Mouse (Mus musculus) thymus, postnatal 10 days (tissue): Measurements from ENCODE around the gene Eif2ak3.
"Not testable (repeated sequence)": the region's sequence is repeated elsewhere in the genome, so short reads cannot be mapped to it uniquely, and the experiment has no call there.

Experiments used
- DNase-seq, 2 experiments: peaks; one replicate each; pipeline ENCODE4 v3.0.0; 2021; ENCODE audit warnings: low spot score in 2 of 2

The Eif2ak3 gene

DNA sequence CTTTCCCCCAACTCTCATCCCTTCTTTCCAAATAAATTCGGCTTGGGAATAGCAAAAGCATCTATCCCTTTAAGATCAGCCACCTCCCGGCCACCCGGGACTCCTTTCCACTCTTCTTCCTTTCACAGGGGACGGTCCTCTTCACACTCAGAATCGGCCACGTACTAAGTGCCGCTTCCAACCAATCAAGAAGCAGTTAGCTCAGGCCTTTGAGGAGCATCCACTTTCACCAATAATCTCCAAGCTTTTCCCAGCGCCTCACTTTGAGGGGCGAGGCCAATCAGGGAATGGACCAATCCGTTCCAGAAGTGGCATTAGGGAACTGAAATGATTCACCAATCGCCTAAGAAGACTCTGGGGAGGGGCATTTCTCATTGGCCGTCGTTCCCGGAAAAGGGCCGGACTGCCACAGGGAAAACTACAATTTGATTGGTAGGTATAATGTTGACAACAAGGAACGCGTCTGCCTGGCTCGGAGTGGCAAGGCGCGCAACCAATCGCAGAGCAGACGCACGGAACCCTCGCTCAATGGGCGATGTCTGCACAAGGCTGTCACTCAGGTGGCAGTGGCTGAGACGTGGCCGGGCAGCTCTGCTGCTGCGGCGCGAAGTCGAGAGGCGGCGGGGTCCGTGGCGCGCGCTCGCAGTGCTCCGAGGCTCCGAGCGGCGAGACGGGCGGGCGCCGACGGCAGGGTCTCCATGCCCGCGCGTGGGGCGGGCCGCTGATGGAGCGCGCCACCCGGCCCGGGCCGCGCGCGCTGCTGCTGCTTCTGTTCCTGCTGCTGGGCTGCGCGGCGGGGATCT is at the start of gene Eif2ak3:
TSS of gene Eif2ak3 (plus strand) at position 514 of the 803 bp plus-strand sequence.
- DNase-seq, result peak; percentile 93 to 99

DNA sequence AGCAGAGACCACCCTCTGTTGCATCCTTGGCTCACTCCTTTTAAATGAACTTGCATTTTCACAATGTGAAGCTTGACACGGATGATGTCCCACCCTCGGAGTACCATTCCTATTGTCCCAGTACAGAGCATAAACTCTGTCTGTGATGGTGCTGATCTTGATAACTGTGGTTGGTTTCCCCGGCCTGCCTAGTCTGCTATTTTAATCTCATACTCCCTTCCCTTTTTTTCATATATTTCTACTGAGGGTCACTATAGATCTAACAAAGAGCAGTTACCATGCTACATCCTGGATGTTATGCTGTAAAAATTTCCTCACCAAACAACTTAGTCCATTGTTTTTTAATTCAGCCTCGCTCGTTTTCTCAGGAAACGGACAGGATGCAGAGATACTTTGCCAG is 47.4 kb upstream of the Eif2ak3 start:
- DNase-seq, result no peak

DNA sequence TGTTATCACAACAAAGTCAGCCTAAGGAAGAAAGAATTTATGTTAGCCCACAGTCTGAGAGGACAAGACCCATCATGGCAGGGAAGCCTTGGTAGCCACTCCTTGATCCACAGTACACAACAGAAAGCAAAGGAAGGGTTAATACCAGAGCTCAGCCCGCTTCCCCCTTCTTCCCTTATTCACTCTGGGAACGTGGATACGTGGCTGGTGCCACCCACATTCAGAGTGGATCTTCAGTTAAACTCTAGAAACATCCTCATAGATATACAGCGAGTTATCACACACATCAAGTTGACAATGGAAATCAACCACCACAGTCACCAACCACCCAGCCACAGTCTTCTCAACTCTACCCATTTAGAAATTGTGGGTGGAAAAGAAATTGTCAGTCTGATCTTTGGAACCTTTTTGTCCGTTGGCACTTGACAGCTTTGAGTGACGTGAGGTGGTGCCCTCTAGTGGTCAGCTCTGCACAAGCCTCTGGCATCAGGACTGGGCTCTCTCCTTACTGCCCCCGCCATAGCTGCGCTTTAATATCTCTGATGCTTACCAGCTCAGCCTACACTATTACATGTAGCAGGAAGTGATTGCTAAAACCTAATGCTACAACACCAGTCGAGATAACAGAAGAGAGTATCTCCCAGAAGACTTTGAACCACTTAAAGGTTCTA is 46.6 kb upstream of the Eif2ak3 start:
- DNase-seq, result peak; percentile 55 to 83

DNA sequence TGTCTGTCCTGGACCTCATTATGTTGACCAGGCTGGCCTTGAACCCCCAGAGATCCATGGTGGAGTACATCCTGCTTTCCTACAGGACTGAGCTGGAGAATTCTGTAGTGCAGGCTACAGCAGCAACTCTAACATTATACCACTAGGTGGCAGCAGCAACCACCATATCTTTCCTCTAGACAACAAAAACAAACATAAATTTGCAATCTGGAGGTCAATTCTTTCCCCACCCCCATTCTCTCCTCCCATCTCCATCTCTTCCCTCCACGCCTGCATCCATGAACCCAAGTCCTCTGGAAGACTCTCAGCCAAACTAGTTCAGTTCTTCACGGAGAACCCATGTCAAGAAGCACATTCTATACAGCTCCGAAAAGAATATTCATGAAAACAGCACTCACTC is 39.7 kb upstream of the Eif2ak3 start:
- peak in 1 of 2 experiments; percentile 37 for DNase-seq

DNA sequence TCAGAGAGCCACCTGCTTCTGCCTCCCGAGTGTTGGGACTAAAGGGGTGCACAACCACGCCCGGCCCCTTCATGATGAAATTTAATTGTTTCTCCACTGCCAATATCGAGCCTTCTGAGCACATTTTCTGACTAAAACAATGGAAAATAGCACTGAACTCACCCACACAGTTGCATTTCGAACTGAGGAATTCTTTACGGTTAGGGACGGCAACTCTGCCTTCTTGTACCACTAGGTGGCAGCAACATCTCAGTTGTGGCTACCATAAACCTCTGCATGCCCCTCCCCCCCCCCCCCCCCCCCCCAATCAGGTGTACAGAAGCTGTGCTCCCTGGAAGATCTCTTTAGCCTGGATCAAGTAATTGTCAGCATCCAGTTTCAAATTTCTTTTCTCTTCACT is 39.0 kb upstream of the Eif2ak3 start:
- DNase-seq, result peak; percentile 50 to 81

DNA sequence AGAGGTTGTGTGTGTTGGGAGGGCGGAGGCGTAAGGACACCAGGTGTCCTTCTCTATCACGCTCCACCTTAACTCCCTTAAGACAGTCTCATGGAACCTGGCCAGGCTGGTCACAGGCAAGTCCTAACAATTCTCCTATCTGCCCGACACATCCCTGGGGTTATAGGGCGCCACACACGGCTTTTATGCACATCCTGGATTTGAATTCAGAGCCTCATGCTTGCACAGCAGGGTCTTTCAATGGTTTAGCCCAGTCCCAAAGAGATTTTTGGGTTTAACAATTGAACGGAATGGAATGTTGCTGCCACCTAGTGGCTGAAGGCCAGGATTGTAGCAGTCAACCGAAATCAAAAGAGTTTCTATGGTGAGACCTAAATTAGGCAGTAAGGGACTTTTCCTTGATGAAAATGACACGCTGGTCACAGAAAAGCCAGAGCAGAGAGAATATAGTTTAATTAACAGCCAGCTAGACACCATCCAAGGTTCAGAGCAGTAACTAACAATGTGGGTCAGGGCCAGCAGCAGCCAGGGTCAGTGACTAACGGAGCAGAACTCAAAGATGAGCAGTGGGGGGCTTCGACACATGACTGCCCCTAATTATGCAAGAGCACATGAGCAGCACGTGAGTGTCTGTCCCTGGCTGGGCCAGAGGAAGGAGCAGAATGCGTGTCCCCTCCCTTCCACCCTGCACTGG is 38.3 kb upstream of the Eif2ak3 start:
- peak in 1 of 2 experiments; percentile 72 for DNase-seq

DNA sequence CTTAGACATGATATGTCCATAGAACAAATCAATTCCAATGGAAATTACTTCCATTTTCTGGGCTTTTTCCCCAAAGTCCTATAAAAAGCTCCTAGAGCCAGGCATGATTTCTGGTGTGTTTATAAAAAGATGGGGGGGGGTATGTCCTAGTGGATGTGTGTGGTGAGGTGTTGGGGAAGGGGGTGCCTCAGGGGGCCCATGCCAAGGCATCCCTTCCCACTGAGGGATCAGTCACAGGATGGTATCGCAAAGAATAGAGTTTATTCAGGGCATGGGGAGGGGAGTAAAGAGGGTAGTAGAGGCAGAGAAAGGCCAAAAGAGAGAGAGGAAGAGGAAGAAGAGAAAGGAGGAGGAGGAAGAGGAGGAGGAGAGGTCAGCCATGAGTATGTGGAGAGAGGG is 37.8 kb upstream of the Eif2ak3 start:
- no peak for DNase-seq

- no peak for DNase-seq
Measured at GRCm38 (mm10) chr6:70810524-70810923, 33.8 kb upstream of the Eif2ak3 start.

DNA sequence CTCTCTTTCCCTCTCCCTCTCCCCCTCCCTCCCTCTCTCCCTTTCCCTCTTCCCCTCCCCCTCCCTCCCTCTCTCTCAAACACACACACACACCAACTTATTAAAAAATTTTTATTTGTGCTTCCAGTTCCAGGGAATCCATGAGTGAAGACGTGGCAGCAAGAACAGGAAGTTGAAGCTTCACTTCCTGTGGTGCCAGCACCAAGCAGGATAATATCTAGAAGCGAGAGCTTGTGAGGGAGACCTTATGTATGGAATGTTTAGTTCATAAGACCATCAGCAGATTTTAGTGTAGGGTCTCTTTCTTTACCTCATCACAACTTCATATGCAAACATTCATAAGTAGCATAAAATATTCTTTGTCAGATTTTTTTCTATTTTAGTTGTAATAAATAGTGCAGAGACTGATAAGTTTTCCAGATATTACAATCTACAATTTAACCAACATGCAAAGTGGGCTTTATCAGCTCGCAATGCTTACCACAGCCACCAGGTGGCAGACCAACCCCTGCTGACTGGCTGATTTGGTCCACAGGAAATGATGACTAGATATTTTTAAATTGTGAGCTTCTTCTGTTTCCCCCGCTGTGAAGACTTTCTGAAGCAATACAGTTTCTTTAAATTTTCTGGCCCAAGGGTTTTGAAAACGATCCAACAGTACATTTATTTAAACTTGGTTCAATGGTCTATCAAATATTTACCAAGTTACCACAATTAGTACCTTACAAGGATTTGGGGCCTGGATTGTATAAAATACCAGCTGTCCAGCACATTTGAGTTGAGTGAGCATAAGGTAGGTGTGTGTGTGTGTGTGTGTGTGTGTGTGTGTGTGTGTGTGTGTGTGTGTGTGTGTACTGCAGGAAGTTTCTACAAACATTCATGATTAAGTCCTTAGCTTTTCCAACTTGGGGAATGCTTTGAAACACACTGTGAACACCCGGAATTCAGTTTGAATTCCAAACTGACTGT is 32.5 kb upstream of the Eif2ak3 start:
- peak; percentile 69 to 87 for DNase-seq

- no peak for DNase-seq
Measured at GRCm38 (mm10) chr6:70812526-70812895, 31.8 kb upstream of the Eif2ak3 start.

GRCm38 (mm10) chr6:70813921-70814628 is 30.2 kb upstream of the Eif2ak3 start:
- DNase-seq, result peak; percentile 57 to 65

- no peak for DNase-seq
Measured at GRCm38 (mm10) chr6:70814629-70814950, 29.7 kb upstream of the Eif2ak3 start.

DNA sequence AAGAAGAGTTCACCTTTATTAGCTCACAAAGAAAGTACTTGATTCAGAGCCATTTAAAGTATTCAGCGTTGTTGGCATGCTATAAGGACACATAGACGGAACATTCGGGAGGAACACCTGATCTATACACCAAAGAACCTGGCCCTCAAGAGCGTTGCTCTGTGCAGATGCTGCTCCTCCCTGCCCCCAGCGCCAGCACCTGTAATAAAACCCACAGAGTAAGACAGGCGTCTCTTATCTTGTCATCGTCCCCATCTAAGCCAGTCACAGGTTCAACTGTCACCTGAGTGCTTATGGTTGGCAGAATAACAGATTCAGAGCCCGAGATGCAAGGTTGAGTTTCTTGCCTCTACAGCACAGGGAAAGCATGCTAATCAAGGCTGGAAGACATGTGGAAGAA is 28.8 kb upstream of the Eif2ak3 start:
- DNase-seq, result peak in 1 of 2 experiments; percentile 44

- DNase-seq, result no peak
Measured at GRCm38 (mm10) chr6:70821566-70821965, 22.7 kb upstream of the Eif2ak3 start.

- no peak for DNase-seq
Measured at GRCm38 (mm10) chr6:70822386-70822910, 21.9 kb upstream of the Eif2ak3 start.

DNA sequence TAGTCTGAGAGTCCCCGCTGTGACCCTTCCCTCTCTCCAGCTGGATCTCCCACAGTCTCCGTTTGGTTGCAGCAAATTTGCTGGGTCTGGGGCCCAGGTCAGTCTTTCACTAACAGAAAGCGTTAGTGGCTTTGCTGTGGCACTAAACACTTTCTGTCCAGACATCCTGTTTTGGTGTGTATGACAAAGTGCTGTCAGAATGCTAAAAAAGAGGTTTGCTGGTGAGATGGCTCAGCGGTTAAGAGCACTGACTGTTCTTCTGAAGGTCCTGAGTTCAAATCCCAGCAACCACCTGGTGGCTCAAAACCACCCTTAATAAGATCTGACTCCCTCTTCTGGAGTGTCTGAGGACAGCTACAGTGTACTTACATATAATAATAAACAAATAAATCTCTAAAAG is 21.0 kb upstream of the Eif2ak3 start:
- DNase-seq, result not testable (repeated sequence)

DNA sequence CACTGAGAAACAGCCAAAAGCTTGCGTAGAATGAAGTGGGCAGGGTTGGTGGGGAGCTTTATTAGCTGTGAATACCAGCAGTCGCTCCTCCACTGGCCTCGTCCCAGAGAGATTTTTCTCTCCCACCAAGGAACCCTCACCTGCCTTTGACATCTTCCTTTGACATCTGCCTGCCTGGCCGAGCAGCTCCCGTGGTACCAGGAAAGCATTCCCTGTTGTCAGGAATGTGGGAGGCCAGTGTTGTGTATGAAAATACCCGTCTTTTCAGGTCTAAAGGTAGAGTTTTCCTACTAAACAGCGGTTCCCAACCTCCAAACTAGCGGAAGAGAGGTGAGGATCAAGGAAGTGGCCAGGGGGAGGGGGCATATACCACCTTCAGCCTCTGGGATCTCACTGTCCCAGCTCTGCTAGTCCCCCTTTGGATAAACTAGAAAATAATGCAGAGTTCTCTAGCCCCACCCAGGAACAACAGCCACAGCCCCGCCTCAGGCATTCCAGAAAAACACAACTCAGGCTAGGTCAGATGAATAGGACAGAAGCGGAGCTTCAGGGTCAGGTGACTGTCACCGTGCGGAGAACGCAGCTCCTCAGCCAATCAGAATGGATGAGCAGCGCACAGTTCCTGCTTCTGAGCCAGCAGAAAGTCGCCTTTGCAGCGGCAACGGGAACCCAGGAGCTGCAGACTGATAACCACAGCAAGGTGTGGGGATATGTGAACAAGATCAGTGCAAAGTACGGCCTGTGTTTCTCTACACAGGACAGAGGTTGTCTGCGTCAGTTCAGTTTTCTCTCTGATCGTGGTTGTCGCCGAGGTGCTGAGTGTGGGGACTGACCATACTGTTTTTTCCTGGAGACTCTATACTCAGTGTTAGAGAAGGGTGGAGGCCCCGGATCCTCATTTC is 20.0 kb upstream of the Eif2ak3 start:
- peak; percentile 73 to 77 for DNase-seq

- peak; percentile 66 to 80 for DNase-seq
Measured at GRCm38 (mm10) chr6:70824987-70825337, 19.4 kb upstream of the Eif2ak3 start.

- DNase-seq, result no peak
Measured at GRCm38 (mm10) chr6:70829451-70829850, 14.9 kb upstream of the Eif2ak3 start.

GRCm38 (mm10) chr6:70830552-70830951 is 13.8 kb upstream of the Eif2ak3 start:
- DNase-seq, result no peak
